Mouse (Mus musculus) kidney, postnatal 0 days (tissue): ENCODE measurements around the gene Ankrd11. TPM values are rescaled to one million over a fixed set of nuclear protein-coding genes. Genes with fewer than 3 reads are reported as not detected.

Experiments
- ATAC-seq: fragments of 200-750 bp; cut with Nextera tagmentation; replicated peaks from 2 replicates; pipeline ENCODE4 v1.8.0; 2017; ENCODE audit warnings: low read depth, moderate number of reproducible peaks, moderate TSS enrichment, moderate library complexity; ENCODE audit not compliant: low FRiP score
- DNase-seq: peaks from one replicate; pipeline ENCODE4 v3.0.0-alpha.2; 2016; ENCODE audit warnings: low spot score
- H3K27ac ChIP-seq: fragments of 300-500 bp; sonication (generic); 2 replicates; pipeline ENCODE4 v1.5.1; 2014; ENCODE audit warnings: mild to moderate bottlenecking
- H3K27me3 ChIP-seq: fragments of 300-500 bp; sonication (generic); 2 replicates; pipeline ENCODE4 v1.6.1; 2014; ENCODE audit warnings: low read length, mixed read lengths; ENCODE audit not compliant: insufficient read depth
- H3K36me3 ChIP-seq: fragments of 300-500 bp; sonication (generic); 2 replicates; pipeline ENCODE4 v1.6.1; 2014; ENCODE audit warnings: low read length, mixed read lengths; ENCODE audit not compliant: insufficient read depth
- H3K4me1 ChIP-seq: fragments of 300-500 bp; sonication (generic); replicated peaks from 2 replicates; pipeline ENCODE4 v1.6.1; 2014; ENCODE audit warnings: antibody characterized with exemption, low read length, mixed read lengths; ENCODE audit not compliant: insufficient read depth
- H3K4me2 ChIP-seq: fragments of 300-500 bp; sonication (generic); 2 replicates; pipeline ENCODE4 v1.6.1; 2014; ENCODE audit warnings: mild to moderate bottlenecking, low read length, moderate library complexity, mixed read lengths
- H3K4me3 ChIP-seq: fragments of 300-500 bp; sonication (generic); replicated peaks from 2 replicates; pipeline ENCODE4 v1.5.1; 2014; ENCODE audit warnings: low read depth, low read length
- H3K9ac ChIP-seq: fragments of 300-500 bp; sonication (generic); 2 replicates; pipeline ENCODE4 v1.6.1; 2014; ENCODE audit warnings: low read depth, low read length
- H3K9me3 ChIP-seq: fragments of 300-500 bp; sonication (generic); replicated peaks from 2 replicates; pipeline ENCODE4 v1.6.1; 2016; ENCODE audit warnings: low read length, inconsistent platforms, mixed read lengths
- CTCF ChIP-seq: IDR thresholded peaks from 2 replicates; pipeline ENCODE4 v1.5.1; 2016; ENCODE audit warnings: antibody characterized with exemption, low read depth, mild to moderate bottlenecking, moderate library complexity
- WGBS: fragments of 180-500 bp; shearing (Covaris S2); extraction: QIAGEN DNeasy Blood & Tissue Kit; methylation state at CpG from one replicate; pipeline ENCODE4 v1.1.7; 2014; 5-methylcytosine and 5-hydroxymethylcytosine counted together
- polyA plus RNA-seq: library from polyadenylated mRNA; unstranded; fragments of >200 nt; fragmentation: Nextera tagmentation; extraction: Ambion mirVana; gene quantifications from 2 replicates; pipeline ENCODE4 v1.2.1, GENCODE M21; 2015

The Ankrd11 gene
- polyA plus RNA-seq, 1 experiment from 2014 or later: 57.9 TPM

GRCm38 (mm10) chr8:122853340-122853771 lies 188.7 kb downstream of the Ankrd11 start:
- WGBS: 24% methylated on average over 11 of the region's 11 CpGs
- Histone ChIP-seq H3K4me1 (no peaks in the 10 kb centered on the region), H3K9me3 (no peaks in the 10 kb centered on the region), H3K27ac (no peak overlapping the region), H3K9ac (no peak overlapping the region), H3K4me3 (no peak overlapping the region), H3K4me2 (no peak overlapping the region), H3K27me3 (no peaks in the 10 kb centered on the region), H3K36me3 (no peaks in the 10 kb centered on the region)
- TF ChIP-seq CTCF: no peak
- ATAC-seq: no peak
- no peak for DNase-seq

GRCm38 (mm10) chr8:122852546-122852905 lies 189.6 kb downstream of the Ankrd11 start:
- Histone ChIP-seq H3K4me3 (no peak overlapping the region), H3K36me3 (no peaks in the 10 kb centered on the region), H3K4me1 (no peaks in the 10 kb centered on the region), H3K27me3 (no peaks in the 10 kb centered on the region), H3K27ac (no peak overlapping the region), H3K4me2 (no peak overlapping the region), H3K9me3 (no peaks in the 10 kb centered on the region), H3K9ac (no peak overlapping the region)
- no peak for TF ChIP-seq CTCF
- DNase-seq (no peak), ATAC-seq (no peak)
- 45% methylated on average over 1 of the region's 1 CpGs for WGBS

- ATAC-seq (no peak), DNase-seq (no peak)
- no peak for TF ChIP-seq CTCF
- no peaks in the 10 kb centered on the region for H3K36me3 ChIP-seq
- no peaks in the 10 kb centered on the region for H3K4me1 ChIP-seq
- no peak overlapping the region for H3K9ac ChIP-seq
- no peaks in the 10 kb centered on the region for H3K27me3 ChIP-seq
- H3K27ac ChIP-seq: no peak overlapping the region
- WGBS: 82% methylated on average over 12 of the region's 12 CpGs
- no peak overlapping the region for H3K4me2 ChIP-seq
- no peak overlapping the region for H3K4me3 ChIP-seq
- no peaks in the 10 kb centered on the region for H3K9me3 ChIP-seq
These were observed 190.2 kb downstream of the Ankrd11 start for GRCm38 (mm10) chr8:122851692-122852545.

GRCm38 (mm10) chr8:122850641-122851240 lies 191.3 kb downstream of the Ankrd11 start:
- Histone ChIP-seq H3K4me3 (no peak overlapping the region), H3K4me1 (no peaks in the 10 kb centered on the region), H3K9ac (no peak overlapping the region), H3K27ac (no peak overlapping the region), H3K9me3 (no peaks in the 10 kb centered on the region), H3K4me2 (no peak overlapping the region), H3K27me3 (no peaks in the 10 kb centered on the region), H3K36me3 (no peaks in the 10 kb centered on the region)
- TF ChIP-seq CTCF: no peak
- ATAC-seq: no peak
- 44% methylated on average over 3 of the region's 3 CpGs for WGBS
- no peak for DNase-seq

- 60% methylated on average over 11 of the region's 11 CpGs for WGBS
- no peak for TF ChIP-seq CTCF
- Histone ChIP-seq H3K4me3 (no peak overlapping the region), H3K36me3 (no peaks in the 10 kb centered on the region), H3K9ac (no peak overlapping the region), H3K4me1 (no peaks in the 10 kb centered on the region), H3K4me2 (no peak overlapping the region), H3K27ac (no peak overlapping the region), H3K27me3 (no peaks in the 10 kb centered on the region), H3K9me3 (no peaks in the 10 kb centered on the region)
- DNase-seq (no peak), ATAC-seq (no peak)
These were observed 192.7 kb downstream of the Ankrd11 start for GRCm38 (mm10) chr8:122849152-122849910.

- Histone ChIP-seq H3K9ac (no peak within 1 kb of the TSS), H3K9me3 (no peaks in the 10 kb centered on the region), H3K27ac (no peak within 1 kb of the TSS), H3K4me3 (no peak within 1 kb of the TSS), H3K27me3 (no peaks in the 10 kb centered on the region), H3K36me3 (no peaks in the 10 kb centered on the region), H3K4me1 (no peaks in the 10 kb centered on the region), H3K4me2 (no peak within 1 kb of the TSS)
- peak; percentile 88 for ATAC-seq
- WGBS: 12% methylated on average over 17 of the region's 18 CpGs
- TF ChIP-seq CTCF: no peak
- peak; percentile 79 for DNase-seq
These were observed 194.1 kb downstream of the Ankrd11 start, which contains the start of gene Cdh15 for GRCm38 (mm10) chr8:122847829-122848561. Gene Cdh15, plus strand, starts transcription at chr8:122847966.
